Mouse (Mus musculus) embryonic facial prominence, embryonic 12.5 days (tissue): ENCODE measurements around the gene Cpne2. TPM values are rescaled to one million over a fixed set of nuclear protein-coding genes. Genes with fewer than 3 reads are reported as not detected.

ENCODE experiments used
- ATAC-seq: fragments of 200-750 bp; cut with Nextera tagmentation; 2 replicates; pipeline ENCODE4 v1.8.0; 2017; ENCODE audit not compliant: insufficient number of reproducible peaks, insufficient read depth, low FRiP score, low TSS enrichment
- H3K27ac ChIP-seq: fragments of 300-500 bp; sonication (generic); 2 replicates; pipeline ENCODE4 v1.5.1; 2016; ENCODE audit warnings: mild to moderate bottlenecking
- H3K27me3 ChIP-seq: fragments of 300-500 bp; sonication (generic); 2 replicates; pipeline ENCODE4 v1.6.1; 2016; ENCODE audit warnings: mild to moderate bottlenecking, moderate library complexity
- H3K36me3 ChIP-seq: fragments of 300-500 bp; sonication (generic); 2 replicates; pipeline ENCODE4 v1.6.1; 2016; ENCODE audit warnings: mild to moderate bottlenecking
- H3K4me1 ChIP-seq: fragments of 300-500 bp; sonication (generic); 2 replicates; pipeline ENCODE4 v1.6.1; 2016
- H3K4me2 ChIP-seq: fragments of 300-500 bp; sonication (generic); replicated peaks from 2 replicates; pipeline ENCODE4 v1.6.1; 2016; ENCODE audit warnings: mild to moderate bottlenecking, moderate library complexity
- H3K4me3 ChIP-seq: fragments of 300-500 bp; sonication (generic); 2 replicates; pipeline ENCODE4 v1.5.1; 2016; ENCODE audit warnings: mild to moderate bottlenecking
- H3K9ac ChIP-seq: fragments of 300-500 bp; sonication (generic); 2 replicates; pipeline ENCODE4 v1.6.1; 2016; ENCODE audit warnings: mild to moderate bottlenecking, moderate library complexity
- H3K9me3 ChIP-seq: fragments of 300-500 bp; sonication (generic); 2 replicates; pipeline ENCODE4 v1.6.1; 2016; ENCODE audit warnings: mild to moderate bottlenecking, moderate library complexity
- WGBS: fragments of 180-500 bp; shearing (Covaris S2); methylation state at CpG from one replicate; pipeline ENCODE4 v1.1.7; 2016; 5-methylcytosine and 5-hydroxymethylcytosine counted together
- microRNA-seq: library from miRNA; unstranded; fragments of <30 nt; microRNA quantifications from one replicate; pipeline ENCODE4, GENCODE M21; 2017
- polyA plus RNA-seq: library from polyadenylated mRNA; unstranded; fragments of >200 nt; fragmentation: Nextera tagmentation; extraction: Ambion mirVana; gene quantifications from 2 replicates; pipeline ENCODE4 v1.2.1, GENCODE M21; 2016

Gene Cpne2
- polyA plus RNA-seq, 1 experiment from 2014 or later = 10.6 TPM

GRCm38 (mm10) chr8:94591691-94592090, 58.9 kb downstream of the Cpne2 start:
- Histone ChIP-seq H3K27ac (no peak overlapping the region), H3K27me3 (no peaks in the 10 kb centered on the region), H3K9me3 (no peaks in the 10 kb centered on the region), H3K4me3 (no peak overlapping the region), H3K4me1 (no peaks in the 10 kb centered on the region), H3K4me2 (no peak overlapping the region), H3K36me3 (peaks cover 25% of the 10 kb centered on the region), H3K9ac (no peak overlapping the region)
- 57% methylated on average over 4 of the region's 4 CpGs for WGBS
- no peak for ATAC-seq

- no peak for ATAC-seq
- no peak overlapping the region for H3K9ac ChIP-seq
- WGBS = 87% methylated on average over 1 of the region's 1 CpGs
- H3K36me3 ChIP-seq = peaks cover 1% of the 10 kb centered on the region; the same call in 1 of the 2 replicates
- no peak overlapping the region for H3K4me3 ChIP-seq
- no peaks in the 10 kb centered on the region for H3K9me3 ChIP-seq
- H3K4me2 ChIP-seq = no peak overlapping the region
- no peaks in the 10 kb centered on the region for H3K27me3 ChIP-seq
- H3K27ac ChIP-seq = no peak overlapping the region
- no peaks in the 10 kb centered on the region for H3K4me1 ChIP-seq
Observed at GRCm38 (mm10) chr8:94594211-94594610, 61.4 kb downstream of the Cpne2 start.

GRCm38 (mm10) chr8:94600478-94600877, 67.7 kb downstream of the Cpne2 start:
- 21% methylated on average over 5 of the region's 5 CpGs for WGBS
- ATAC-seq = no peak
- Histone ChIP-seq H3K27ac (peak overlapping the region; percentile 82; the same call in 1 of the 2 replicates), H3K27me3 (no peaks in the 10 kb centered on the region), H3K9me3 (no peaks in the 10 kb centered on the region), H3K4me3 (peak overlapping the region; percentile 98), H3K4me1 (peaks cover 17% of the 10 kb centered on the region), H3K9ac (peak overlapping the region; percentile 79), H3K36me3 (no peaks in the 10 kb centered on the region), H3K4me2 (peak overlapping the region; percentile 95)

GRCm38 (mm10) chr8:94601034-94601606, 68.3 kb downstream of the Cpne2 start:
- Histone ChIP-seq H3K4me3 (peak overlapping the region; percentile 98), H3K9ac (peak overlapping the region; percentile 79), H3K4me2 (peak overlapping the region; percentile 95), H3K27ac (peak overlapping the region; percentile 82), H3K36me3 (no peaks in the 10 kb centered on the region), H3K4me1 (peaks cover 17% of the 10 kb centered on the region), H3K9me3 (no peaks in the 10 kb centered on the region), H3K27me3 (no peaks in the 10 kb centered on the region)
- under 1% methylated on average over 51 of the region's 51 CpGs for WGBS
- ATAC-seq = peak; percentile 19; the same call in 1 of the 2 replicates

GRCm38 (mm10) chr8:94601607-94602385, 69.0 kb downstream of the Cpne2 start, which contains the start of the genes Rspry1 and Fam192a:
Gene Rspry1 (plus strand): TSS chr8:94601937.
Gene Fam192a (minus strand): TSS chr8:94601997.
- Histone ChIP-seq H3K4me3 (peak within 1 kb of the TSS; percentile 98), H3K4me1 (peaks cover 17% of the 10 kb centered on the region), H3K4me2 (peak within 1 kb of the TSS; percentile 95), H3K9ac (peak within 1 kb of the TSS; percentile 89), H3K9me3 (no peaks in the 10 kb centered on the region), H3K36me3 (no peaks in the 10 kb centered on the region), H3K27me3 (no peaks in the 10 kb centered on the region), H3K27ac (peak within 1 kb of the TSS; percentile 87)
- WGBS = under 1% methylated on average over 54 of the region's 55 CpGs
- peak; percentile 99 for ATAC-seq

GRCm38 (mm10) chr8:94602471-94603131, 69.8 kb downstream of the Cpne2 start:
- H3K9ac ChIP-seq = peak overlapping the region; percentile 89
- peak overlapping the region; percentile 98 for H3K4me3 ChIP-seq
- H3K9me3 ChIP-seq = no peaks in the 10 kb centered on the region
- ATAC-seq = no peak
- peak overlapping the region; percentile 87 for H3K27ac ChIP-seq
- WGBS = under 1% methylated on average over 31 of the region's 31 CpGs
- H3K36me3 ChIP-seq = no peaks in the 10 kb centered on the region
- H3K27me3 ChIP-seq = no peaks in the 10 kb centered on the region
- peaks cover 17% of the 10 kb centered on the region for H3K4me1 ChIP-seq
- H3K4me2 ChIP-seq = peak overlapping the region; percentile 93

- no peak overlapping the region for H3K27ac ChIP-seq
- ATAC-seq = no peak
- H3K4me1 ChIP-seq = peaks cover 17% of the 10 kb centered on the region
- no peaks in the 10 kb centered on the region for H3K9me3 ChIP-seq
- no peaks in the 10 kb centered on the region for H3K36me3 ChIP-seq
- no peaks in the 10 kb centered on the region for H3K27me3 ChIP-seq
- no peak overlapping the region for H3K4me2 ChIP-seq
- 74% methylated on average over 2 of the region's 2 CpGs for WGBS
- H3K4me3 ChIP-seq = no peak overlapping the region
- no peak overlapping the region for H3K9ac ChIP-seq
Observed at GRCm38 (mm10) chr8:94604030-94604429, 71.2 kb downstream of the Cpne2 start.

GRCm38 (mm10) chr8:94607064-94607463, 74.3 kb downstream of the Cpne2 start:
- Histone ChIP-seq H3K9me3 (no peaks in the 10 kb centered on the region), H3K4me1 (peaks cover 7% of the 10 kb centered on the region; the same call in 1 of the 2 replicates), H3K9ac (no peak overlapping the region), H3K27me3 (no peaks in the 10 kb centered on the region), H3K4me2 (no peak overlapping the region), H3K4me3 (no peak overlapping the region), H3K36me3 (no peaks in the 10 kb centered on the region), H3K27ac (no peak overlapping the region)
- no peak for ATAC-seq
- WGBS = 92% methylated on average over 5 of the region's 5 CpGs

Small RNAs within 50 kb of the gene (microRNA-seq; reads per million reads assigned to microRNA genes)
- gene Mir7072 = not detected

Other genes with a start within 250 kb of the Cpne2 start
- gene Slc12a3, start 203.8 kb upstream of the Cpne2 start, polyA plus RNA-seq = 0.12 TPM in 1 of 2 replicates, not detected in the other
- 58.3 and 58.4 TPM in 2 replicates for gene Herpud1, start 146.6 kb upstream of the Cpne2 start, polyA plus RNA-seq
- 0.28 TPM in 1 of 2 replicates, not detected in the other for gene Nlrc5, start 98.6 kb upstream of the Cpne2 start, polyA plus RNA-seq
- 51.1 and 52.0 TPM in 2 replicates for gene Rspry1, start 68.9 kb downstream of the Cpne2 start, polyA plus RNA-seq
- 77.8 and 81.0 TPM in 2 replicates for gene Fam192a, start 69.0 kb downstream of the Cpne2 start, polyA plus RNA-seq
- 162 and 168 TPM in 2 replicates for gene Arl2bp, start 133.6 kb downstream of the Cpne2 start, polyA plus RNA-seq
- gene Pllp, start 163.3 kb downstream of the Cpne2 start, polyA plus RNA-seq = 2.3 TPM in 2 replicates
- gene Ccl22, start 212.6 kb downstream of the Cpne2 start, polyA plus RNA-seq = not detected in 2 replicates
- gene Cx3cl1, start 239.0 kb downstream of the Cpne2 start, polyA plus RNA-seq = 4.6 and 5.3 TPM in 2 replicates